22 mouse cellular contexts compared by ENCODE assay signal in genomic region chr2:126892316-126892715, GRCm38 (mm10).
"Had no signal": no experiment of that assay in that cellular context is flagged by ENCODE, and none has a peak within 500 bp of the region (broad histone marks: within the 10 kb centered on the region; RNA-seq: fewer than 3 reads in every experiment).

No protein-coding gene starts in this region.

- H3K27ac ChIP-seq: kidney, postnatal 0 days; layer of hippocampus, adult 2 months; limb, embryonic 10.5 days; limb, embryonic 13.5 days; liver, embryonic 14.5 days; macrophage; midbrain, embryonic 12.5 days; midbrain, embryonic 15.5 days; neural tube, embryonic 12.5 days; neural tube, embryonic 15.5 days; stomach, postnatal 0 days had no signal

- H3K9me3 ChIP-seq: limb, embryonic 10.5 days; limb, embryonic 13.5 days; midbrain, embryonic 12.5 days; midbrain, embryonic 15.5 days; neural tube, embryonic 12.5 days; neural tube, embryonic 15.5 days had no signal

- H3K4me1 ChIP-seq: limb, embryonic 10.5 days; limb, embryonic 13.5 days; midbrain, embryonic 12.5 days; midbrain, embryonic 15.5 days; neural tube, embryonic 12.5 days; neural tube, embryonic 15.5 days had no signal

- H3K4me3 ChIP-seq: layer of hippocampus, adult 2 months; limb, embryonic 10.5 days; limb, embryonic 13.5 days; midbrain, embryonic 12.5 days; midbrain, embryonic 15.5 days; neural tube, embryonic 12.5 days; neural tube, embryonic 15.5 days had no signal

- DNase-seq: layer of hippocampus, adult 9-11 months; liver; liver, postnatal 0 days; lung, embryonic 14.5 days; right cerebral cortex, adult 18-20 months; right cerebral cortex, postnatal 14 days; right cerebral cortex, postnatal 4 days; thymus, adult 2 months; thymus, postnatal 14 days; thymus, postnatal 4 days had no signal

- H3K27me3 ChIP-seq: limb, embryonic 13.5 days; midbrain, embryonic 12.5 days; midbrain, embryonic 15.5 days; neural tube, embryonic 12.5 days; neural tube, embryonic 15.5 days had no signal

- H3K9ac ChIP-seq: limb, embryonic 13.5 days; liver, embryonic 14.5 days; liver, postnatal 0 days; lung, embryonic 14.5 days; midbrain, embryonic 12.5 days; midbrain, embryonic 15.5 days; neural tube, embryonic 12.5 days; neural tube, embryonic 15.5 days had no signal

- H3K36me3 ChIP-seq: limb, embryonic 10.5 days had no signal

- H3K4me2 ChIP-seq: limb, embryonic 13.5 days; lung, embryonic 14.5 days; midbrain, embryonic 12.5 days; midbrain, embryonic 15.5 days; neural tube, embryonic 12.5 days; neural tube, embryonic 15.5 days had no signal

- ATAC-seq: liver, postnatal 0 days; lung, postnatal 0 days; midbrain, embryonic 15.5 days had no signal
